Mouse (Mus musculus): ENCODE results near the gene Kmt2c. TPM values are rescaled to one million over a fixed set of nuclear protein-coding genes. Genes with fewer than 3 reads are reported as not detected.

The Kmt2c gene
- total and polyA plus RNA-seq, 3 experiments, result 6.7 to 14.6 (median 12.7) TPM

DNA sequence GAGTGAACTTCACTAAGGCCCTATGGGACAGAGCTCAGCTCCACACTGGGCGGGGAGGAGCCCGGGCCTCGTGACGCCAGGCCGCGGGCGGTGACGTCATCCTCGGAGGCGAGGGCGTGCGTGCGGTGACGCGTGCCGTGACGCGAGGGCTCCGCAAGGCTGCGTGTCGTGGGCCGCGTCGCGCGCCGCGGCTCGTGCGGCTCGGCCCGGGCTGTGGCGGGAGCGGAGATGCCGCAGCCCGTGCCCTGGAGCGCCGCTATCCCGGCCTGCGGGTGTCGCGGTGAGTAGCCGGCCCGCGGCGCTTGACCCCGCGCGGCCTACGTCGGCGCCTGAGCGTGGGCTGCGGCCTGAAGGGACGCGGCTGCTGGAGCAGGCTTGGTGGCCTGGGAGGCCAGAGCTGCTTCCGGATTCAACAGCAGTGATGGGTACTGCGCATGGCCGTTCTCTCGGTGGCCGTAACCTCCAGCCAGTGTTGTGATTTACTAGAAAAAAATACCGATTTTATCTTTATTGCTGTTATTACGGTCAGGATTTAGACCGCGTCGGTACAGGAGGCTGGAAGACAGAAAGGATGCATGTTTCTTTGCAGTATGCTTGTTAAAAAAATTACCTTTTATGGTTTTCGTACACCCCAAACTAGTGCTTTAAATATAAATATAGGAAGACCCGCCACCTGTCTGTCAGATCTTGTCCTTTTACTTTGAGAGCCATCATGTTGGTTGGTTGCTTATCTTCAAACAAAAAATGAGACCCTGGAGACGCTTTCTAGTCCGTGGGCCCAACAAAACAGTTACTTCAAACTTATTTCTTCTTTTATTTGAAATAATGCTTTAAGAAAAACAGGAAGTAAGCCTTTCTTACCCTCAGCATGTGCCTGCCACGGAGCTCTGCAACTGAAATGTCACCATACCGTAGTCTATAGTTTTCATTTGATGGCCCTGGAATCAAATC is 275.6 kb downstream of the Kmt2c start, which contains the start of gene E130116L18Rik:
Gene E130116L18Rik (minus strand): TSS at position 402 of the 951 bp plus-strand sequence.
- Histone ChIP-seq H3K4me2 (ENCODE audit: insufficient read depth, low read depth, poor library complexity, severe bottlenecking) (peak within 1 kb of the TSS; percentile 97), H3K9me3 (replicated peaks; ENCODE audit: low read length) (no peaks in the 10 kb centered on the region), H3K9ac (ENCODE audit: insufficient read depth, low read depth) (peak within 1 kb of the TSS; percentile 60), H3K79me2 (replicated peaks; ENCODE audit: control insufficient read depth, extremely low read depth, insufficient read depth, poor library complexity, severe bottlenecking) (peaks cover 24% of the 10 kb centered on the region), H3K27me3 (replicated peaks) (no peaks in the 10 kb centered on the region), H3K36me3 (replicated peaks in 1 of 2; ENCODE audit: control insufficient read depth in 1 of 2, insufficient read depth in 1 of 2, low read length in 1 of 2) (peaks cover under 1 to 18% of the 10 kb centered on the region in 2 experiments), H3K4me1 (ENCODE audit: control insufficient read depth in 1 of 2, insufficient read depth in 2 of 2) (peaks cover 5 to 22% of the 10 kb centered on the region in 2 experiments; a peak in 3 of 4 replicates), H3K4me3 (replicated peaks in 1 of 3; ENCODE audit: low read depth in 2 of 3, low read length in 2 of 3, poor library complexity in 1 of 3) (peak within 1 kb of the TSS; percentile 64 to 68 (median 67)), H3K27ac (ENCODE audit: insufficient read depth, low read depth) (no peak within 1 kb of the TSS)
- peak; percentile 82 for DNase-seq (ENCODE audit: extremely low read depth)
- dilution Hi-C loops (cut with MboI; ENCODE audit: extremely low pct_ligation_motif_present, extremely low pct_unique_long_range_greater_than_20kb, low sequenced_read_pairs) (no loop called here), in situ Hi-C loops (cut with MboI; ENCODE audit: low pct_ligation_motif_present, low pct_unique_long_range_greater_than_20kb, low sequenced_read_pairs) (no loop called here)
- TF ChIP-seq KAT2A (IDR thresholded peaks at IDR 0.05; ENCODE audit: insufficient replicate concordance, low read length), result 0 out of 2 replicates have a peak, but pooled peaks have one; percentile 60
- TF ChIP-seq RCOR1 (conservative IDR thresholded peaks at IDR 0.05; ENCODE audit: low read depth, low read length), result no peak
- TF ChIP-seq CHD1 (IDR thresholded peaks at IDR 0.05; ENCODE audit: low read depth, low read length), result no peak; the same call in 1 of the 2 replicates
- TF ChIP-seq SIN3A (IDR thresholded peaks at IDR 0.05; ENCODE audit: low read length), result peak; percentile 69
- no peak for TF ChIP-seq EP300 (IDR thresholded peaks at IDR 0.05; ENCODE audit: low read length)
- peak; percentile 99 for TF ChIP-seq GABPA (IDR thresholded peaks at IDR 0.05; ENCODE audit: insufficient replicate concordance, low read depth, low read length)
- TF ChIP-seq E2F4 (IDR thresholded peaks at IDR 0.05; ENCODE audit: insufficient replicate concordance, low read depth, low read length), result no peak
- TF ChIP-seq IRF4 (IDR thresholded peaks at IDR 0.05; ENCODE audit: low read depth, low read length), result 0 out of 2 replicates have a peak, but pooled peaks have one; percentile 27
- TF ChIP-seq ZC3H11A (IDR thresholded peaks at IDR 0.05; ENCODE audit: low read depth, low read length), result no peak
- no peak for TF ChIP-seq SMC3 (IDR thresholded peaks at IDR 0.05; ENCODE audit: low read depth, low read length)
- TF ChIP-seq ZNF384 (IDR thresholded peaks at IDR 0.05; ENCODE audit: low read depth, low read length), result no peak
- TF ChIP-seq MAFK (IDR thresholded peaks at IDR 0.05; ENCODE audit: insufficient replicate concordance, low read length), result no peak
- peak; percentile 59; the same call in 1 of the 2 replicates for TF ChIP-seq TCF12 (IDR thresholded peaks at IDR 0.05; ENCODE audit: low read depth, low read length)
- peak; percentile 52; the same call in 1 of the 2 replicates for TF ChIP-seq MXI1 (IDR thresholded peaks at IDR 0.05; ENCODE audit: low read depth, low read length)
- peak; percentile 63 for TF ChIP-seq HCFC1 (IDR thresholded peaks at IDR 0.05; ENCODE audit: low read depth, low read length)
- peak; percentile 65 for TF ChIP-seq MAX (IDR thresholded peaks at IDR 0.05; ENCODE audit: low read length)
- TF ChIP-seq ETS1 (conservative IDR thresholded peaks at IDR 0.05; ENCODE audit: low read depth, low read length), result peak; percentile 46; the same call in 1 of the 2 replicates
- 0 out of 4 replicates have a peak, but pooled peaks of 1 of the 2 experiments have one; percentile 0 for TF ChIP-seq CTCF (conservative IDR thresholded peaks at IDR 0.05 in 1 of 2, IDR thresholded peaks at IDR 0.05 in 1 of 2; ENCODE audit: low read depth in 2 of 2, low read length in 2 of 2)
- peak; percentile 75; the same call in 1 of the 2 replicates for TF ChIP-seq UBTF (IDR thresholded peaks at IDR 0.05; ENCODE audit: low read depth, low read length)
- TF ChIP-seq ZKSCAN1 (IDR thresholded peaks at IDR 0.05; ENCODE audit: borderline replicate concordance, low read depth, low read length), result no peak
- peak; percentile 53; the same call in 1 of the 2 replicates for TF ChIP-seq ZMIZ1 (IDR thresholded peaks at IDR 0.05; ENCODE audit: low read depth, low read length)
- peak; percentile 68 for TF ChIP-seq MYC (IDR thresholded peaks at IDR 0.05; ENCODE audit: low read depth, low read length)
- peak; percentile 15; the same call in 1 of the 2 replicates for TF ChIP-seq JUN (IDR thresholded peaks at IDR 0.05; ENCODE audit: insufficient read depth, low read depth, low read length)
- 0 out of 2 replicates have a peak, but pooled peaks have one; percentile 20 for TF ChIP-seq MAZ (IDR thresholded peaks at IDR 0.05; ENCODE audit: low read depth, low read length)
- peak; percentile 80 for TF ChIP-seq NRF1 (IDR thresholded peaks at IDR 0.05; ENCODE audit: low read depth, low read length)
- TF ChIP-seq POLR2AphosphoS2 (IDR thresholded peaks at IDR 0.05; ENCODE audit: low read depth, low read length), result no peak
- no peak for TF ChIP-seq RAD21 (IDR thresholded peaks at IDR 0.05; ENCODE audit: low read depth, low read length)
- TF ChIP-seq CHD2 (IDR thresholded peaks at IDR 0.05; ENCODE audit: low read length), result no peak
- TF ChIP-seq PAX5 (IDR thresholded peaks at IDR 0.05; ENCODE audit: low read length), result no peak
- 0 out of 2 replicates have a peak, but pooled peaks have one; percentile 39 for TF ChIP-seq TBP (conservative IDR thresholded peaks at IDR 0.05; ENCODE audit: low read depth, low read length)
- TF ChIP-seq ELF1 (IDR thresholded peaks at IDR 0.05; ENCODE audit: low read depth, low read length), result peak; percentile 94
- TF ChIP-seq USF1 (IDR thresholded peaks at IDR 0.05; ENCODE audit: low read depth, low read length), result peak; percentile 36
- TF ChIP-seq USF2 (conservative IDR thresholded peaks at IDR 0.05; ENCODE audit: low read depth, low read length), result no peak
- peak; percentile 89 for TF ChIP-seq BHLHE40 (IDR thresholded peaks at IDR 0.05; ENCODE audit: low read depth, low read length)
- peak; percentile 43; the same call in 1 of the 2 replicates for TF ChIP-seq MEF2A (IDR thresholded peaks at IDR 0.05; ENCODE audit: borderline replicate concordance, low read depth, low read length)
- TF ChIP-seq POLR2A (IDR thresholded peaks at IDR 0.05; ENCODE audit: low read depth, low read length), result peak; percentile 74; the same call in 1 of the 2 replicates
